Mouse (Mus musculus): Measurements from ENCODE around the gene Mpv17l2.

The Mpv17l2 gene

DNA sequence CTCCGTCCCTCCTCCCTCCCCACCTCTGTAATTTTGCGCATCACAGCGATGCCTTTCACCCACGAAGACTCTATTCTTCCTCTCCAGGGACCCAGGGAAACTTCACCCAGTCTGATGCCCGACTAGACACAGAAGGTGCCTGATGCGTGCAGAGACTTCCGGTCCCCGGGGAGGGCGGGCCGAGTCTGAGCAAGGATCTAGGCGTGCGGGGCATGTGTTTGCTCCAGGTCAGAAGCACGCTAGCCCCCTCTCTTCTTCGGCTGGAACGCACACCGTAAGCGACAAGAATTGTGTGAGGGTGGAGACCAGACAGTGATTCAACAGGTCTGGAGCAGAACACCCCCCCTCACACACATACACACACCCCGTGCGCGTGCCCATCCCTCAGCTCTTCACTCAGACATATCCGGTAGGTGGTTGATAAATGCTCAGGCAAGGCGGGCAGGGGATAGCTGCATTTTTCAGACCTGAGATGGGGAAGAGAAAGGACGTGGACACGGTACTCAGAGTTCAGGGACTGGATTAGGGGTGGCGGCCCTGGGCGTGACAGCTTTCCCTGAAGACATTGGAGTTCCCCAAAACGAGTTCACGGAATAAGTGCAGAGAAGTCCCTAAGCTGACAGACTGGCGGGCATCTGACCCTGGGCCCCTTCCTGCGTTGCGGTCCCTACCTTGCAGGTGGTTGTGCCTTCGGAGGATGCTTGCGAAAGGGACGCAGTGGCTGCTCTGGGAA lies 5.3 kb upstream of the Mpv17l2 start:
- no peak for DNase-seq

DNA sequence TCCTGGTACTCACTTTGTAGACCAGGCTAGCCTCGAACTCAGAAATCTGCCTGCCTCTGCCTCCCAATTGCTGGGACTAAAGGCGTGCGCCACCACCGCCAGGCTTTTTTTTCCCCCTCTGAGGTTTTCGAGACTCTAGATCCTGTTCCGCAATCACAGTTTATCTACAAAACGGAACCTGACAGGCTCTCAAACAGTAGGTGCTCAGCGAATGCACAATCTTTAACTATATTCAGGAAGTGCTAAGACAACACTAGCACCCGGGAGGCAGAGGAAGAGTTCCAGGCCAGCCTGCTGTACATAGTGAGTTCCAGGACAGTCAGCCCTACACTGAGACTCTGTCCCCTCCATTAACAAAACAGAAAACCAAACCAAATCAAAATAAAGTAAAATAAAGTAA lies 4.6 kb upstream of the Mpv17l2 start:
- no peak for DNase-seq

DNA sequence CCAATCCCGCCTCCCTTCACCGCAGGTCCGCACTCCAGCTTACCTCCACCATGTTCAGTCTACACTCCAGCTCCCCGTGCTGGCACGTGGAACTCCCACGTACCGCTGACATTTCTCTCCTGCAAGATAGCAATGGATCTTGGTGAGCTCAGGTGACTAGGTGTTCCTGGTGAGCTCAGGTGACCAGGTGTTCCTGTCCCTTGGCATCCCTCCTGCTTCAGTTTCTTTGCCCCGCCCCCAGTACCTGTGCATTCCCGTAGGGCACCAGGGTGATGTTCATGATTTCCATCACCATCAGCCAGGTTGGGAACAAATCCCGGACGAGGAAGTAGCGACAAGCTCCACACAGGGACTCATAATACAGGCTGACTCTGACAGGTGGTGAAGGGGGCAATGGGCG lies 3.9 kb upstream of the Mpv17l2 start:
- DNase-seq, result no peak

DNA sequence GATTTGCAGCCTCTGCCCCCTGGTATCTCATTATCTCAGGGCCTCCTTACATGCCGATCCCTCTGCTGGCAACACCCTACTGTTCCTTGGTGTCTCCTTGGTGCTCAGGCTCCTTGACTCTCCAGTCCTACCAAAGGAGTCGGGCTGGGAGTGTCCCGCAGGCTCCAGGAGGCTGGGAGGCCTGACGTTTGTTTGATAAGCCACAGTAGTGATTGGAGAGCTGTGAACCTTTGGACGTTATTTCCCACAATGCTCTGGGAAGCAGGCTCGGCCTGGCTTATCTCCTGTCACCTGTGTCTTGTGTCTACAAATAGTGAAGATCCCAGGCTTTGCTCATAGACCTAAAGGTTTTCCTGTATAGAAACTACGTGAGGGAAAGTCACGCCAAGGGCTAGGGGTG lies 3.3 kb upstream of the Mpv17l2 start:
- DNase-seq, result no peak

DNA sequence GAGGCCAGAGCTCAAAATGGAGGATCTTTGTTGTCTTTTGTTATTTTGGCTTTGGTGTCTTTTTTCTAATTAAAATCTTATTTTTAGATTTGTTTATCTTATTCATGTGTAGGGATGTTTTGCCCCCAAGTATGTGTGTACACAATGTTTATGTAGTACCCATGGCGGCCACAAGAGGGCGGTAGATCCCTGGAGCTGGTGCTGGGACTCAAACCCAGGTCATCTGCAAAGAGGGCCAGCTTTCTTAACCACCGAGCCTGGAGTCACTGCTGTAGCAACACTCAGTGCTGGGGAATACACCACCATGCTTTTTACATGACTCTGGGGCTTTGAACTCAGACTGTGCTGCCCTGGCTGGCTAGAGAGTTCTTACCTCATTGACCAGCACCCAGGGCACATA lies 2.6 kb upstream of the Mpv17l2 start:
- DNase-seq, result peak; percentile 58

DNA sequence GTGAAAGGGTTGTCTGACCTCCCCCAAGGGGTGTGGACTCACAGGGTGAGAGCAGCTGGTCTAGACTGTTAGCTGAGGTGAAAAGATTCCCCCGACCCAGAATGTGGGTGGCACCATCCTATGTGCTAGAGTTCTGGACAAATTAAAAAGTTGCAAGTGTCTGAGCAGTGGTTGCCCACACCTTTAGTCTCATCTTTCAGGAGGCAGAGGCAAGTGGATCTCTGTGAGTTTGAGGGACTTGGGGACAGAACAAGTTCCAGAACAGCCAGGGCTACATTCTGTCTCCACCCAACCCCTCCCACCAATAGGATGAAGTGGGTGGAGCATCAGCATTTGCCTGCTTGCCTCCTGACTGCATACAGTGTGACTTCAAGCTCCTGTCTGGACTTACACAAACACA lies 1.4 kb upstream of the Mpv17l2 start:
- no peak for DNase-seq

DNA sequence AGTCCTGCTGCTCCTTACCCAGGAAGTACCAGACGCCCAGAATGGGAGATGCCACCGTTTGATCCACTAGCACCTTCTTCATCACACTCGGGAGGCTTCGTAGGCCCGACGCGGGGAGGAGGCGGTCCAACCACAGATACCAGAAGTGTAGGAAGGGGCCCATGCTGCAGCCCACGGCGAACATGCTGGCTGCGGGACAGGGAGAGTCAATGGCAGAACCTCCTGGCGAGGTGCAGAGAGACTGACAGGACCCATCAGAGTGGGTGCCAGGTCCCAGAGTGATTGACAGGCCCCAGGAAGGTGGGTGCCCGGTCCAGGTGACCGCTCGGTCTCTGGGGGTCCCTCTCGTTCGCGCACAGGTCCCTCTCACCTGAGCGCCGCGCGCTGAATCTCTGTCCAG lies 396 bp downstream of the Mpv17l2 start:
- DNase-seq, result no peak

DNA sequence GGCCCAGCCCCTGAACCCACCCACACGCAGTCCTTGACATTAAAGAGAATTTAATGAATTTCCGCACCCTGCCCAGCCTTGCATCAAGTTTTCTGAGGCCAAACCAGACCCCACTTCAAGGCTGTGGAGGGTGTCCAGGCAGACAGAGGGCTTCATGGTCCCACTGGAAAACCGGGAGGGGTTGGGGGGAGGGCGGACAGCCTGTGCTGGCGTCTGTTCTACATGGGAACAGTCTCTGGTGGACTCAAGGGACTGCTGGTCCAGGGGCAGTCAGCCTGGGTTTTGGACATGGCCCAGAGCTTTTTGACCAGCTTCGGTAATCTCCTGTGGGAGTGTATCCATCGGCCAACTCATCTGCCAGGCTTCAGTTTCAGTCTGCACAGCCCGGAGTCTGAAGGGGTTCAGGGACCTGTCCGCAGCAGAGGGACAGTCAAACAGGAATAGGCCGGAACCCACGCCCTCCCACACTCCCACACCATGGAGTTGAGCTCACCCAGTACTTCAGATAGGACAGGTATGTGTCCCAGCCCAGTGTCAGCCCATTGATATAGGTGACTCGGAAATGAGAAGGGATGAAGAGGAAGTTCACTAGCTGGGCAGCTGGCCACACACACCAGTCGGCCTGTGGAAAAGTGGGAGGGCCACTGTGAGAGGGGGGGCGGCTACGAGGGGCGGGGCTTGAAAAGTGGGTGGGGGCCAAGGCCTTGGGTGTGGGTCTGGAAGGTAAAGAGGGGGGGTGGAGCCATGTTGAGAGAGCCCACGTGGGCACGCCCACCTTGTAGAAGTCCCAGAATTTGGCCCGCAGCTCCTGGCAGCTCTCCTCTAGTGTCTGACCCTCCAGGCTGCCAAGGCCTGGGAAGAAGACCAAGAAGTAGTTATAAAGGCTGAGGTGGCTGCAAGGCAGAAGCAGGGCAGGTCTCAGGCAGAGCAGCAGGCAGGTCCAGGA lies 1.9 kb downstream of the Mpv17l2 start:
- no peak for DNase-seq

DNA sequence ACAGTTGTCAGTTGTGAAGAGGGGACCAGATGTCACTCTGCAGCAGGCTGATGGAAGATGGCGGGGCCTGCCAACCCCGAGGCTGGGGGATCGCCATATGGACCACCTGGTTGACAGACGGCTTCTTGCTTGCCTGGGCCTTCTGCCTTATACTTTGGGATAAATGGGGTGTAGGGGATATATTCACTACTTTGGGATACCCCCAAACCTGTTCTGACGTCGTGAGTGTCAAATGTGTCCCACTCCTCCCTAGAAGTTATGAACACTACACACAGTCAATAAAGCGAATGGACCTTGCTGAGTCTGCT lies 2.5 kb downstream of the Mpv17l2 start:
- DNase-seq, result no peak

DNA sequence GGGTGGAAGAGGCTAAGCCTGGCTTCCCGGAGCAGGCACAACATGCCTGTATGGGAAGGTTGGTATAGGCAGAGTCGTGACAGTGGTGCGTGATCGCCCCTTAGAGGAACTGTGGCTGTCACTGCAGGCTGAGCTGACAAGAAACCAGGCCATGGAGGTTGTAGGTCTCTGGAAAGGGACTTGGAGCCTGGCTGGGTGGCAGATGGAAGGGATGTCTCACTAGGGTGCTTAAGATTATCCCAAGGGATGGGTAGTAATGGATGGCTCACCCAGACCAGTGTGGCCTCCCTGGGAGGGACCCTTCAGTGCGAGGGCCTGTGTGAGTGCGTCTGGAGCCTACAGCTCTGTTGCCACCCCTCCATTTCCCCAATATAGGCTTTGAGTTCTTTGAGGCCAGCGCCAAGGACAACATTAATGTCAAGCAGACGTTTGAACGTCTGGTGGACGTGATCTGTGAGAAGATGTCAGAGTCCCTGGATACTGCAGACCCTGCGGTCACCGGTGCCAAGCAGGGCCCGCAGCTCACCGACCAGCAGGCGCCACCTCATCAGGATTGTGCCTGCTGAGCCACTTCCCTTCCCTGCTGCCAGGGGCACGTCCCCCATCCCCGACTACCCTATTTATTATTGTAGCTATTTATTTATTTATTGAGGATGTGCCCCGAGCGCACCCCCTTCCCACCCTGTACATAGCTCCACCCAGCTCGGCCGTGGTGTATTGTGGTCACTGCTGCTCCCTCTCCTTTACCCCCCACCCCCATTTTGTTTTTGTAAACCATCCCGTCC lies 3.0 kb downstream of the Mpv17l2 start:
- DNase-seq, result peak; percentile 57

DNA sequence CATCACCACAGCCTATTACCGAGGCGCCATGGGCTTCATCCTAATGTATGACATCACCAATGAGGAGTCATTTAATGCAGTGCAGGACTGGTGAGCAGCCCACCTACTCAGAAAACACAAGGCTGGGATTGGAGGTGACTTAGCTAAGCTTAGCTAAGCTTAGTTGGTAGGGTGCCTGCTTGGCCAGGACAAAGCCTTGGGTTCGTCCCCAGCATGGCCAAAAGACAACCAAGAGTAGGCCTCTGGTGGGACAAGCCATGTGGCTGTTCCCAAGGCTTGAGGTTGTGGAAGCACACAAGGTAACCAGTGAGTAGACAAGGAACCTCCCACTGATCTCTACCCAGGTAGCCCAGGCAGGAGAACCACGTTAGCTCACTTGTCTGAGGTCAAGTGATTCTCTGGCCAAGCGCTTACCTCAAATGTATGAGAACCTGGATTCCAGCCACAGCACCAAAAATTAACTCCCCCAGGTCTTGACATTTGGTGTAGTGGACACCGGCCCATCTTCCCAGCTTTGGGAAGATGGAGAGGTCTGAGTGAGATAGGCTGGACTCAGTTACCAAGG lies 4.2 kb downstream of the Mpv17l2 start:
- DNase-seq, result no peak

DNA sequence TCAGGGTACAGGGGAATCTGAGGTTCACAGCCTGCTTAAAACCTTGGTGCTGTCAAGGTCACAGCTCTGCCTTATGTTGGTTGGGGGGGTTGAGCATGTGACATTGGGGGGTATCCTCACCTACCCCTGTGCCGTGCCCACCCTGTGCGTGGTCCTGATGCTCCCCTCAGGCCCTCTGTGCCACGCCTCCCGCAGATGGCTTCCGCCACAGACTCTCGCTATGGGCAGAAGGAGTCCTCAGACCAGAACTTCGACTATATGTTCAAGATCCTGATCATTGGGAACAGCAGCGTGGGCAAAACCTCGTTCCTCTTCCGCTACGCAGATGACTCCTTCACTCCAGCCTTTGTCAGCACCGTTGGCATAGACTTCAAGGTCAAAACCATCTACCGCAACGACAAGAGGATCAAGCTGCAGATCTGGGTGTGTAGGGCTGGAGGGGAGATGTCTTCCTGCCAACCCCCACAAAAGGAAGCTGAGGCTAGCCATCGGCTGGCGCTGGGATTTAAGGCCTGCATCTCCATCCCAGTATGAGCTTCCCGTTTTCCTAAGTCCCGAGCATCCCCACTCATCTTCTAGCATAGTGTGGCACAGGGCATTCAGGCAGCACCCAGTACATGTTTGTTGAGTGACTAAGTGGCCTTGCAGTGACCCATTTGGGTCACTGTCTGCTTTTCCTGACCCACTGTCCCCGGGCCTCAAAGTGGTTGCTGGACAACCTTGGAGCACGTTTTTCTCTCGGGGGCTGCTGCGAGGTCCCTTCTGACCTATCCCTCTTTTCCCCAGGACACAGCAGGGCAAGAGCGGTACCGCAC lies 4.9 kb downstream of the Mpv17l2 start:
- no peak for DNase-seq

DNA sequence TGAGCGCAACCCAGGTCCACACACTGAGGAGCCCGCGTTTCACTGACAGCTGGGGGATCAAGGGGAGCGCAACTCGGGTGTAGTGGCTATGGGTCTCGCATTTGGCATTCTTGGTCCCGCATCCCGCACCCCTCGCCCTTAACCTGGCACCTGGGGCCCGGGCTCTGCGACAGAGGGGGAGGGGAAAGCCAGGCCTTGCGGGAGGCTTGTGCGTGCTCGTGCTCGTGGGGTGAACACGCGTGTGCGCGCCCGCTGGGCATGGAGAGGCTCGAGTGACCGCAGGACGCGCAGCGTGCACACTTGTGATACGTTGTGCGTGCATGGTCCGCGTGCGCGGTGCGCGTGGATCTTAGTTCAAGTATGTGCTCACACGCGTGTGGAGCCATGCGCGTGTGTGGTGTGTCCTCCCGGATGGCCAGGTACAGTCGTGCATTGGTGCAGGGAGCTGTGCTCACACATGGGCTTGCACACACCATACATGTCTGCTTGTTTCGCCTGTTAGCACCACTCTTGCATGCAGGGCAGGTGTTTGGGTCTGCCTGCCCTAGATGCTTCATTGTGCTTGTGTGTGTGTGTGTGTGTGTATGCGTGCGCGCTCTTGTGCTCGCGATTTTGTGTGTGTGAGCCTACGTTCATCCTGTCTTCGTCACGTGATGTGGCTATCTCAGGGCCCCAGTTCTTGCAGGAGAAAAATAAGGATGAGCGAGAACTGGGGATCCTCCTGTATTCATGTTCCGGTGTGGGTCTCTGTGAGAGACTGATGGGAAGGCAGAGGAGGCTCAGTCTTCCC lies 5.7 kb downstream of the Mpv17l2 start:
- peak; percentile 86 for DNase-seq

DNA sequence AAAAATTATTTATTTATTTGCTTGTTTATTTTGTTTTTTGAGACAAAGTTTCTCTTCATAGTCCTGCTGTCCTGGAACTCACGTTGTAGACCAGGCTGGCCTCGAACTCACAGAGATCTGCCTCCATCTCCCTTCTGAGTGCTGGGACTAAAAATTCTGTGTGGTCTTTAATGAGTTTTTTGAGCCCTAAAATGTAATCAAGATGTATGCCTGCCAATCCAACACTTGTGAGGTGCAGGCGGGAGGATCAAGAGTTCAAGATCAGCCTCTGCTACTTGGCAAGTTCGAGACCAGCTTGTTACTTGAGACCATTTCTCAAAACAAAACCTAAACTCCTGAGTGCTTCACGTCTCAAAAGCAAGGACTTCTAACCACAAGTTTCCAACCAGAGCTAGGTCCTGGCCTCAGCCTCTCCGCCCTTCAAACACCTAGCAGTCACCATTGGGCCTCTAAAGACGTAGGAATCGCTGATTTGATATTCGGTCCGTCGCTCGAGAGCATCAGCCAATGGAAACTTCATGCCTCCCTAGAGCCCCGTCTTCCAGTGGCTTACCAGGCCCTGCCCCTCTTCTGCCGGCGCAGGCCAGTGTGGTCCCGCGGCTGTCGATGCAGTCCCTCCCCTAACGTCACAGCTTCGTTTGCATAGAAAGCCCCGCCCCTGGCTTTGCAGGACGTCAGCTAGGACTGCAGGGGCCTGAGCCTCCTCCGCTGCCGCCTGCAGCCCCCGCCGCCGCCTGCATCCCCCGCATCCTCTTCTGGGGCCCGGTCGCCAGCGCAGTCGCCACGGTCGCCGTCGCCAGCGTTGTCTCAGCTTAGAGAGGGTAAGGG lies 6.5 kb downstream of the Mpv17l2 start, which contains the start of gene Rab3a:
Gene Rab3a, plus strand, starts transcription at position 637 of the 828 bp plus-strand sequence.
- DNase-seq, result peak; percentile 99

DNA sequence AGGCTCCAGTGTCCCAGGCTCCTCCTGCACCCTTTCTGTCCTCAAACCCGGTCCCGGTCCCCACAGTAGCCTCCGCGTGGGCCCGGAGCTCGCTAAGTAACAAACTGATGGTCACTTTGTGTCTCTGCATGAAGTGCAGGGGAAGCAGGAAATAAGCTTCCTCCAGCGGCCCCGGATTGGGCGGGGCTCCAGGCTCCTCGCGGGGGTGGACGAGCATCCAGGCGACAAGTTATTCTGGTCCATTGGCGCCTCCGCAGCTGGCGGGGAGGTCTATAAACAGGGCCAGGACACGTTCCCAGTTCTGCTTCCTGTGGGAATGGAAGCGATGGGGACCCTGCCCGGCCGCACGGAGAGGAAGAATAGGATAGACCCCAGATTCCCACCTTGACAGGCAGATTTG lies 7.6 kb downstream of the Mpv17l2 start:
- no peak for DNase-seq

DNA sequence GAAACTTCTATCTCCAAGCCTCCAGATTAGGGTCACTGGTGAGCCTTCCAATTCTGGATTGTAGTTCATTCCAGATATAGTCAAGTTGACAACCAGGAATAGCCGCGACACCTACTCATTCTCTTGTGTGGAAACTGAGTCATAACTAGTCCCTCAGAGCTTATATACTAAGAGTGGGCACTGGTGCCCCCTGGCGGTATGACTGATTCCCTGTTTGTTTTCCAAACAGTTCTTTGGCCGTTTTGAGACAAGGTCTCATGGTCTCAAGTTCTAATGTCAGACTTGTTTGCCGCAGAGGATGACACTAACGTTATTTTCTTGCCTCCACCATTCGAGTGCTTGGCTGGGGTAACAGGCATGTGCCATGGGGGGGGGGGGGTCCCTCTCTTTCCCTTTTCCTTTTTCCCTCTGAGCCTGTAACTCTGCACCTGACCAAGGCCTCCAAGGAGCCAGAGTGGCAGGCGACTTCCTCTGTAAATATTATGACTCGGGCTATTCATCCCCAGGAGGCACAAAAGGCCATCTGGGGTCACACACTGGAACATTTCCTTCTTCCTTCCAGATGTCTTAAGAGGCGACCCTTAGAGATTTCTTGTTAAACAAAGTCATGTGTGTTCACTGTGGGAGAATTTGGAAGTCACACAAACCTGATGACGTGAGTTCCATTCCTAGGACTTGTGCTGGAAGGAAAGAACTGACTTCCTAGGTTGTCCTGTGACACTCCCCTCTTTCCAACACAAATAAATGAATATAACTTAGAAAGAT lies 8.6 kb downstream of the Mpv17l2 start:
- peak; percentile 72 for DNase-seq

DNA sequence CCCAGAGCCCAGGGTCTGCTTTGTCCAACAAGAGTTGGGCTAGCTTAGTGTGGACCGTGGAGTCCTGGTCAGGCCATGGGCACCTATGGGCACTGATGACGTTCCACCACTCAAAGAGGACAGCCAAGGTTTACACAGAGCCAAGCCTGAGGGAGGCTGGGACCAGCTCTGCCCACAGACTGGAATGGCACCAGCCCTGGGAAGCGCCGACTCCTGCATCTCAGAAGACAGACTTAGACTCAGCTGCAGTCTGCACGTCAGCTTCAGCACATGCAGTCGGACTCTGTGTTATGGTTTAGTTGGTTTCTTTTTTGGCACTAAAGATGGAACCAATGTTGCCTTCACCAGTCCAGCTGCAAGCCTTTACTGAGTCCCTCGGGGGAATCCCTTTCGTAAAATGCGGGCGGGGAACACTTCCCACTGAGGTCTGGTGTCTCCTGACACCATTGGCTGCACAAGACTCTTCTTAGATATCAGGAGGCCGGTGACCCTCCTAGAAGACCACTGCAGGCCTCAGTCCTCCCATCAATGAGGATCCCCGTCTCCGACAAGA lies 10.5 kb downstream of the Mpv17l2 start:
- DNase-seq, result no peak

DNA sequence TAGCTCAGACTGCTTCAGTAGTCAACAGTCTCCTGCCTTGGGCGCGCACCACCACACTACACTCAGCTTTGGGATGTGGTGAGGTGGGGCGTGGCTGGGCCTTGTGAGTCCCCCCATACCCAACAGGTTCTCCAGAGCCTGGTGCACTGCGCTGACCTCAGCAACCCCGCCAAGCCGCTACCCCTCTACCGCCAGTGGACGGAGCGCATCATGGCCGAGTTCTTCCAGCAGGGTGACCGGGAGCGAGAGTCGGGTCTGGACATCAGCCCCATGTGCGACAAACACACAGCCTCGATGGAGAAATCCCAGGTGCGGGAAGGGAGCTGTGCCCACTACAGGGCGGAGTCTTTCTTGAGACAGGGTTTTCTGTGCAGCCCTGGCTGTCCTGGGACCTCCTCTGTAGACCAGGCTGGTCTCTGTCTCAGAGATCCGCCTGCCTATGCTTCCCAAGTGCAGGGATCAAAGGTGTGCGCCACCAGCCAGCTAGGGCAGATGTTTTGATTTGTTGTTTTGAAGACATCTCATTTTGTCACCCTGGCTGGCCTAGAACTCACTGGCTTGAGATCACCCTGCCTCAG lies 11.6 kb downstream of the Mpv17l2 start:
- no peak for DNase-seq

Data from retina, postnatal 1 day (tissue).